Comparison of ENCODE assay signal across 8 mouse cellular contexts in genomic region chr15:80083740-80084139, GRCm38 (mm10). TPM values are rescaled to one million over a fixed set of nuclear protein-coding genes. Genes with fewer than 3 reads are reported as not detected.
DNase-seq lines count a peak whose midpoint lies in the region; ATAC-seq lines count a peak whose summit lies in the region.

No protein-coding gene starts in this region.

- no peak for DNase-seq in heart, postnatal 14 days
- peak; percentile 69 for DNase-seq in ES-CJ7 (ENCODE audit: low read depth, low spot score)
- no peak for DNase-seq in hindbrain, embryonic 11.5 days (ENCODE audit: low spot score)
- no peak for DNase-seq in adrenal gland, postnatal 25 days
- DNase-seq in ovary, postnatal 10 days (ENCODE audit: low spot score): no peak
- DNase-seq in c-Kit-positive CD71-positive TER-119-positive erythroid progenitor cells, embryonic 14.5 days (ENCODE audit: low spot score): no peak

- peaks cover 41% of the 10 kb centered on the region for H3K4me1 ChIP-seq in heart, embryonic 13.5 days
- peaks cover 7% of the 10 kb centered on the region for H3K4me1 ChIP-seq in hindbrain, embryonic 11.5 days (replicated peaks; ENCODE audit: control insufficient read depth, insufficient read depth, low read length)

- ATAC-seq in heart, embryonic 13.5 days (ENCODE audit: extremely low read depth, insufficient number of reproducible peaks, low FRiP score, low TSS enrichment): no peak
- ATAC-seq in hindbrain, embryonic 11.5 days (ENCODE audit: low FRiP score): no peak; the same call in 1 of the 2 replicates
- ATAC-seq in megakaryocyte progenitor cell, adult 5-6 weeks (replicated peaks; ENCODE audit: poor library complexity): peak; percentile 2; the same call in 1 of the 2 replicates

- peak overlapping the region; percentile 94 for H3K4me3 ChIP-seq in heart, embryonic 13.5 days
- peak overlapping the region; percentile 70 for H3K4me3 ChIP-seq in hindbrain, embryonic 11.5 days (ENCODE audit: low read depth, low read length)

- H3K4me2 ChIP-seq in heart, embryonic 13.5 days: peak overlapping the region; percentile 88
- peak overlapping the region; percentile 68 for H3K4me2 ChIP-seq in hindbrain, embryonic 11.5 days (replicated peaks; ENCODE audit: low read depth, low read length)

- H3K27me3 ChIP-seq in heart, embryonic 13.5 days (replicated peaks): no peaks in the 10 kb centered on the region; the same call in 1 of the 2 replicates
- no peaks in the 10 kb centered on the region for H3K27me3 ChIP-seq in hindbrain, embryonic 11.5 days (ENCODE audit: control insufficient read depth, insufficient read depth, low read length)

- H3K27ac ChIP-seq in heart, embryonic 13.5 days (replicated peaks): peak overlapping the region; percentile 93
- peak overlapping the region; percentile 86 for H3K27ac ChIP-seq in hindbrain, embryonic 11.5 days (ENCODE audit: low read depth, low read length)

- H3K9ac ChIP-seq in heart, embryonic 13.5 days: peak overlapping the region; percentile 80
- H3K9ac ChIP-seq in hindbrain, embryonic 11.5 days (ENCODE audit: low read depth, low read length): peak overlapping the region; percentile 61

- H3K36me3 ChIP-seq in heart, embryonic 13.5 days: peaks cover 35% of the 10 kb centered on the region
- peaks cover 11% of the 10 kb centered on the region for H3K36me3 ChIP-seq in hindbrain, embryonic 11.5 days (ENCODE audit: control insufficient read depth, insufficient read depth, low read length)

- intact Hi-C loops in heart, postnatal 14 days (cut with DNase I): loop anchor here (5.0 kb wide), 1 partner anchor 251 kb away; the partner anchor contains the start of genes Cbx6 and Npcd

- no peaks in the 10 kb centered on the region for H3K9me3 ChIP-seq in heart, embryonic 13.5 days
- H3K9me3 ChIP-seq in hindbrain, embryonic 11.5 days (ENCODE audit: control insufficient read depth, low read length): no peaks in the 10 kb centered on the region

- WGBS in heart, embryonic 13.5 days: 2% methylated on average over 12 of the region's 12 CpGs
- 3% methylated on average over 12 of the region's 12 CpGs for WGBS in hindbrain, embryonic 11.5 days

RNA-seq across cellular contexts. Expression of gene Syngr1, which starts 7.4 kb away (rescaled TPM):
- 27.3 and 30.7 TPM in 2 replicates for polyA plus RNA-seq in heart, embryonic 13.5 days (2015; fragmentation: Nextera tagmentation; extraction: Ambion mirVana)
- total RNA-seq in heart, postnatal 14 days (2021): 10 to 100 TPM; 77.8 to 79.6 TPM
- polyA plus RNA-seq in hindbrain, embryonic 11.5 days (2014; fragmentation: Nextera tagmentation; extraction: Ambion mirVana): 7.3 and 8.9 TPM in 2 replicates
- 2.1 and 3.6 TPM in 2 replicates for total RNA-seq in megakaryocyte progenitor cell, adult 5-6 weeks (2015)
- 1.5 and 1.8 TPM in 2 replicates for total RNA-seq in megakaryocyte progenitor cell, adult 5-6 weeks (2017)
- 22.2 and 27.6 TPM in 2 replicates for total RNA-seq in adrenal gland, postnatal 25 days (2021)

RNA-seq across cellular contexts. Expression of gene Rpl3, which starts 7.9 kb away (rescaled TPM):
- polyA plus RNA-seq in heart, embryonic 13.5 days (2015; fragmentation: Nextera tagmentation; extraction: Ambion mirVana): 603 and 677 TPM in 2 replicates
- total RNA-seq in heart, postnatal 14 days (2021): 100 to 1,000 TPM; 278 to 293 TPM
- polyA plus RNA-seq in hindbrain, embryonic 11.5 days (2014; fragmentation: Nextera tagmentation; extraction: Ambion mirVana): 1,014 and 1,045 TPM in 2 replicates
- 2,120 and 2,179 TPM in 2 replicates for total RNA-seq in megakaryocyte progenitor cell, adult 5-6 weeks (2015)
- total RNA-seq in megakaryocyte progenitor cell, adult 5-6 weeks (2017): 3,037 and 3,138 TPM in 2 replicates
- 485 and 642 TPM in 2 replicates for total RNA-seq in adrenal gland, postnatal 25 days (2021)

RNA-seq across cellular contexts. Expression of gene Tab1, which starts 49.2 kb away (rescaled TPM):
- 29.4 and 31.1 TPM in 2 replicates for polyA plus RNA-seq in heart, embryonic 13.5 days (2015; fragmentation: Nextera tagmentation; extraction: Ambion mirVana)
- 10 to 100 TPM; 27.8 to 32.4 TPM for total RNA-seq in heart, postnatal 14 days (2021)
- polyA plus RNA-seq in hindbrain, embryonic 11.5 days (2014; fragmentation: Nextera tagmentation; extraction: Ambion mirVana): 21.6 and 24.7 TPM in 2 replicates
- 4.0 and 6.0 TPM in 2 replicates for total RNA-seq in megakaryocyte progenitor cell, adult 5-6 weeks (2015)
- 15.7 and 19.2 TPM in 2 replicates for total RNA-seq in megakaryocyte progenitor cell, adult 5-6 weeks (2017)
- 20.5 and 26.7 TPM in 2 replicates for total RNA-seq in adrenal gland, postnatal 25 days (2021)
